Mouse (Mus musculus): ENCODE data around the gene Ceacam13. TPM values are rescaled to one million over a fixed set of nuclear protein-coding genes. Genes with fewer than 3 reads are reported as not detected.

The Ceacam13 gene
- not detected for polyA plus RNA-seq (2017; shearing (Covaris generic))

GRCm38 (mm10) chr7:18009589-18009988 lies at the start of gene Ceacam13:
Gene Ceacam13, plus strand, starts transcription at chr7:18009889.

DNA sequence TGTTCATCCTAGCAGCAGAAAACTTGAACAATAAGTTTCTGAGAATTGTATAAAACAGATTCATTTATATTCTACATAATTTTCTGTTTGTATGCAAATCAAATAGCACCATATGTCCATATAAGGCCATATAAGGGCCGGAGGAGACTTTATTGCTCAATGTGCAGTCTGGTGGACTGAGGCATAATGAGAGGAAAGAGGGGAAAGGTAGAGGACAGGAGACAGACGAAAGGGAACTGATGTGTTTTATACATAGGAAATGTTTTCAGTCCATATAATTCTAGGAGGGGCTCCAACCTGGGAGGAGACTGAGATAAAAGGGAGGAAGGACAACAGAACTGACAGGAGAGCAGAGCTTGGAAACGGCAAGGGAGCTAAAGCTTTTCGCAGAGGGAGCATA lies 37.9 kb upstream of the Ceacam13 start, which contains the start of gene Ceacam11:
Gene Ceacam11 (plus strand): TSS at position 301 of the 400 bp plus-strand sequence.

DNA sequence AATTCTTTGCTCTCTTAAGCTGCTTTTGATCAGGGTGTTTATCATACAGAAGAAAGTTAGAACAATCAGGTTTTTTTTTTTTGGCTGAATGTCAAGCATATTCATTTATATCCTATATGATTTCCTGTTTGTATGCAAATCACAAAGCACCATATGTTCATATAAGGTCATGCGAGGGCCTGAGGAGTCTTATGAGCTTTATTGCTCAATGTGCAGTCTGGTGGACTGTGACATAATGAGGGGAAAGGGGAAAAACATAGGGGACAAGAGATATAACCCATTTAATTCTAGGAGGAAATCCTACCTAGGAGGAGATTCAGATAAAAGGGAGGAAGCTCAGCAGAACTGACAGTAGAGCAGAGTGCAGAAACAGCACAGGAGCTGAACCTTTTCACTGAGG lies 55.9 kb downstream of the Ceacam13 start, which contains the start of gene Ceacam12:
Gene Ceacam12 (plus strand): TSS at position 301 of the 400 bp plus-strand sequence.

Other genes starting within 250 kb of the Ceacam13 start
- gene Ceacam14, start 197.3 kb upstream of the Ceacam13 start, polyA plus RNA-seq (2017; shearing (Covaris generic)), result not detected
- gene Gm5155, start 138.1 kb upstream of the Ceacam13 start, polyA plus RNA-seq (2017; shearing (Covaris generic)), result not detected
- gene Ceacam11, start 37.8 kb upstream of the Ceacam13 start, polyA plus RNA-seq (2017; shearing (Covaris generic)), result not detected
- not detected for gene Ceacam12, start 56.0 kb downstream of the Ceacam13 start, polyA plus RNA-seq (2017; shearing (Covaris generic))
- gene Igfl3, start 166.6 kb downstream of the Ceacam13 start, polyA plus RNA-seq (2017; shearing (Covaris generic)), result not detected
- not detected for gene Mill1, start 235.5 kb downstream of the Ceacam13 start, polyA plus RNA-seq (2017; shearing (Covaris generic))

All from CD4-positive, CD25-positive, alpha-beta regulatory T cell, adult 9 weeks (primary cell).